Mouse (Mus musculus) large intestine, adult 2 months (tissue): Measurements from ENCODE around the gene Gm20814. TPM values are rescaled to one million over a fixed set of nuclear protein-coding genes. Genes with fewer than 3 reads are reported as not detected.
"Not testable (repeated sequence)": the region's sequence is repeated elsewhere in the genome, so short reads cannot be mapped to it uniquely, and the experiment has no call there.

ENCODE experiments used
- DNase-seq: peaks from one replicate; pipeline ENCODE4 v3.0.0-alpha.2; 2012; ENCODE audit warnings: low read depth, low spot score
- WGBS: fragments of 180-500 bp; shearing (Covaris S2); methylation state at CpG from one replicate; pipeline ENCODE4 v1.1.7; 2018; 5-methylcytosine and 5-hydroxymethylcytosine counted together
- polyA plus RNA-seq: library from polyadenylated mRNA; depleted of rRNA; stranded (reverse); fragments of >200 nt; gene quantifications from 2 replicates; pipeline ENCODE4 v1.2.3, GENCODE M21; 2012; rRNA removed

Gm20814 gene
- not detected in 2 replicates for polyA plus RNA-seq

- WGBS = no CpG with 5 or more reads among the region's 6 CpGs
- DNase-seq = not testable (repeated sequence)
These were observed at the start of gene Gm20814 for GRCm38 (mm10) chrY:75195556-75195955. Gene Gm20814, plus strand, starts transcription at chrY:75195856.
